17 mouse cellular contexts compared by ENCODE assay signal in the genomic region with DNA sequence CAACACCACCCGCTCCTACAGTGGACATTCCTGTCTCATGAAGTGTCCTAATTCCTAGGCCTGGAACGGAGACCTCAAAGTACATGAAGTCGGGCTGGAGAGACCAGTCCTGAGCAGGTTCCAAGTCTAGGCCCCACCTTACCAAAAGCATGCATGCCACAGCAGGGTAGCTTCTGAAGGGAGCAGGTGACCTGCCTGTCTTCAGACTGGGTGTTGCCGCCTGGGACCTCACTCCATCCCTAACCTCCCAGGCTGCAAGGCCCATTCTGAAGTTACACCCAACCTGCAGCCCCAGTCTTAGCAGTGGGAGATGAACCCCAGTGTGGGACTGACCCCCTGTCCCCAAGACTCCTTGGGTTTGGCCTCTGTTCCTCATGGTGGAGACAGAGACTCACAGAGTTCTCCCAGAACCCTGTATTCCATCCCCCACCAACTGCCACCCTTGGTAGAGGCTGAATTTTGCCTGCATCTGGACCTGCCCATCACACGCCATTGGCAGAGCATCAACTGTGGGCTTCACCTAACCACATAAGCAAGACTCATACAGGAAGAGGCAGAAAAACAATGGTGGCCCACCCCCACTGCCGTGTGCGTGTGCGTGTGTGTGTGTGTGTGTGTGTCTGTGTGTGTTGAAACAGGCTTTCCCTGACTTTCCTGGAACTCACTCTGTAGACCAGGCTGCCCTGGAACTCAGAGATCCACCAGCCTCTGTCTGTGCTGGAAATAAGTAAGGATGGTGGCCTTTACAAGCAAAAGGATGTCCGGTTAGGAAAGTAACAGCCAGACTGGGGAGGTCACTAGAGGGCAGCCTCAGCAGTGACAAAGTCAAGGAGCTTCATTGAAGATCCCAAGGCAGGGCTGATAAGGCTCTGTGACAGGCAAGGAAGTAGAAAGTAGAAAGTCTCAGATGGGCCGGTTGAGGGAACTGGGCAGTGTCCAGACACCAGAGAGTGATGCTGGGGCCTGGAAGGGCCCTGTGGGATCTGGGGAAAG. TPM values are rescaled to one million over a fixed set of nuclear protein-coding genes. Genes with fewer than 3 reads are reported as not detected.
DNase-seq lines count a peak whose midpoint lies in the region; ATAC-seq and TF ChIP-seq lines count a peak whose summit lies in the region.
"Had no signal": no experiment of that assay in that cellular context is flagged by ENCODE, and none has a peak within 500 bp of the region (broad histone marks: within the 10 kb centered on the region; RNA-seq: fewer than 3 reads in every experiment).

No protein-coding gene starts in this region.

- no peak for TF ChIP-seq POLR2A in CH12.LX (IDR thresholded peaks at IDR 0.05; ENCODE audit: low read depth, low read length)
- TF ChIP-seq POLR2A in embryonic fibroblast, embryonic 13.5 days (IDR thresholded peaks at IDR 0.05; ENCODE audit: low read depth, low read length): no peak

- peak in 1 of 2 experiments; percentile 73; a peak in 2 of 4 replicates for TF ChIP-seq CTCF in CH12.LX (conservative IDR thresholded peaks at IDR 0.05 in 1 of 2, IDR thresholded peaks at IDR 0.05 in 1 of 2; ENCODE audit: low read depth in 2 of 2, low read length in 2 of 2)
- no peak for TF ChIP-seq CTCF in embryonic fibroblast, embryonic 13.5 days (IDR thresholded peaks at IDR 0.05; ENCODE audit: borderline replicate concordance, insufficient read depth, low read length)

- no peak overlapping the region for H3K9ac ChIP-seq in CH12.LX (ENCODE audit: insufficient read depth, low read depth)
- H3K9ac ChIP-seq: hindbrain, embryonic 12.5 days; neural tube, embryonic 13.5 days had no signal

- in situ Hi-C loops in CH12.LX (cut with MboI; ENCODE audit: low pct_ligation_motif_present, low pct_unique_long_range_greater_than_20kb, low sequenced_read_pairs): loop anchor here (5.0 to 25.0 kb wide), 3 partner anchors 116 to 421 kb away; no protein-coding TSS in a partner anchor

- H3K27ac ChIP-seq in CH12.LX (ENCODE audit: insufficient read depth, low read depth): no peak overlapping the region
- H3K27ac ChIP-seq in embryonic fibroblast, embryonic 13.5 days (ENCODE audit: insufficient read depth, low read length): peak overlapping the region; percentile 49; the same call in 1 of the 2 replicates
- H3K27ac ChIP-seq: hindbrain, embryonic 12.5 days; neural tube, embryonic 13.5 days had no signal

- dilution Hi-C loops in CH12.LX (cut with MboI; ENCODE audit: extremely low pct_ligation_motif_present, extremely low pct_unique_long_range_greater_than_20kb, low sequenced_read_pairs): no loop called here

- no peak overlapping the region for H3K4me2 ChIP-seq in CH12.LX (ENCODE audit: insufficient read depth, low read depth, poor library complexity, severe bottlenecking)
- H3K4me2 ChIP-seq: heart, embryonic 11.5 days; hindbrain, embryonic 12.5 days; neural tube, embryonic 13.5 days had no signal

- no peaks in the 10 kb centered on the region for H3K79me2 ChIP-seq in CH12.LX (replicated peaks; ENCODE audit: control insufficient read depth, extremely low read depth, insufficient read depth, poor library complexity, severe bottlenecking)

- peak; percentile 29; the same call in 1 of the 2 replicates for ATAC-seq in megakaryocyte progenitor cell, adult 5-6 weeks (replicated peaks; ENCODE audit: poor library complexity)

- peak; percentile 72 for TF ChIP-seq RAD21 in CH12.LX (IDR thresholded peaks at IDR 0.05; ENCODE audit: low read depth, low read length)

- H3K4me1 ChIP-seq in CH12.LX (ENCODE audit: control insufficient read depth in 1 of 2, insufficient read depth in 2 of 2): peaks cover 6 to 29% of the 10 kb centered on the region in 2 experiments
- H3K4me1 ChIP-seq in embryonic fibroblast, embryonic 13.5 days (ENCODE audit: control insufficient read depth, insufficient read depth, low read length): peaks cover 17% of the 10 kb centered on the region

- H3K36me3 ChIP-seq in CH12.LX (replicated peaks in 1 of 2; ENCODE audit: control insufficient read depth in 1 of 2, insufficient read depth in 1 of 2, low read length in 1 of 2): no peaks in the 10 kb centered on the region
- H3K36me3 ChIP-seq: G1E; hindbrain, embryonic 12.5 days; neural tube, embryonic 13.5 days had no signal

- H3K4me3 ChIP-seq in CH12.LX (replicated peaks in 1 of 3; ENCODE audit: low read depth in 2 of 3, low read length in 2 of 3, poor library complexity in 1 of 3): no peak overlapping the region
- H3K4me3 ChIP-seq in embryonic fibroblast, embryonic 13.5 days (ENCODE audit: insufficient read depth, low read length): no peak overlapping the region
- H3K4me3 ChIP-seq: erythroblast, embryonic 14.5 days; hindbrain, embryonic 12.5 days; neural tube, embryonic 13.5 days had no signal

- peaks cover 2% of the 10 kb centered on the region for H3K9me3 ChIP-seq in CH12.LX (replicated peaks; ENCODE audit: low read length)
- H3K9me3 ChIP-seq: G1E; hindbrain, embryonic 12.5 days; neural tube, embryonic 13.5 days had no signal

- H3K27me3 ChIP-seq in CH12.LX (replicated peaks): peaks cover under 1% of the 10 kb centered on the region
- H3K27me3 ChIP-seq: neural tube, embryonic 13.5 days had no signal

- DNase-seq in kidney, postnatal 36 days: peak; percentile 32 to 54
- no peak for DNase-seq in kidney, postnatal 10 days
- peak; percentile 32 for DNase-seq in CH12.LX (ENCODE audit: extremely low read depth)
- DNase-seq in thymus, postnatal 14 days: no peak
- DNase-seq in retina, postnatal 1 day: no peak
- DNase-seq: adrenal gland, adult 8-10 months; midbrain, embryonic 14.5 days; right cerebral cortex, adult 18-20 months had no signal

- TF ChIP-seq EP300 in CH12.LX (IDR thresholded peaks at IDR 0.05; ENCODE audit: low read length): no peak

TF ChIP-seq in CH12.LX, 34 proteins besides CTCF, POLR2A, EP300 and RAD21:
- TF ChIP-seq SMC3 (IDR thresholded peaks at IDR 0.05; ENCODE audit: low read depth, low read length) (peak; percentile 76), HCFC1 (IDR thresholded peaks at IDR 0.05; ENCODE audit: low read depth, low read length) (no peak)

RNA-seq across cellular contexts. Expression of gene Ccdc9b, which starts 3.9 kb away (rescaled TPM):
- total RNA-seq in CH12.LX (2012; rRNA removed): not detected in 2 replicates
- not detected in 2 replicates for total RNA-seq in CH12.LX (2014; rRNA removed)
- polyA plus RNA-seq in CH12.LX (2012; ENCODE audit: insufficient read length, low read depth): not detected in 2 replicates
- 17.9 and 27.9 TPM in 2 replicates for polyA plus RNA-seq in embryonic fibroblast, embryonic 13.5 days (2011; ENCODE audit: insufficient read length, low read depth, missing spikeins)
- 0.07 and 0.25 TPM in 2 replicates for total RNA-seq in megakaryocyte progenitor cell, adult 5-6 weeks (2015)
- total RNA-seq in megakaryocyte progenitor cell, adult 5-6 weeks (2017): 0.42 and 0.47 TPM in 2 replicates
- polyA plus RNA-seq: erythroblast, embryonic 14.5 days; G1E had no signal

RNA-seq across cellular contexts. Expression of gene Phgr1, which starts 6.2 kb away (rescaled TPM):
- total RNA-seq in CH12.LX (2012; rRNA removed) (not detected in 2 replicates), CH12.LX (2014; rRNA removed) (not detected in 2 replicates)
- polyA plus RNA-seq in CH12.LX (2012; ENCODE audit: insufficient read length, low read depth): not detected in 2 replicates
- polyA plus RNA-seq in embryonic fibroblast, embryonic 13.5 days (2011; ENCODE audit: insufficient read length, low read depth, missing spikeins): not detected in 2 replicates
- total RNA-seq in megakaryocyte progenitor cell, adult 5-6 weeks (2015): not detected in 2 replicates
- not detected in 2 replicates for total RNA-seq in megakaryocyte progenitor cell, adult 5-6 weeks (2017)
- total RNA-seq: adrenal gland, adult 8-10 months; G1E; left cerebral cortex, adult 18-20 months had no signal
- polyA plus RNA-seq: erythroblast, embryonic 14.5 days; G1E; heart, embryonic 11.5 days; hindbrain, embryonic 12.5 days; kidney, embryonic 16.5 days; midbrain, embryonic 14.5 days; neural tube, embryonic 13.5 days had no signal

RNA-seq across cellular contexts. Expression of gene Disp2, which starts 13.2 kb away (rescaled TPM):
- not detected in 2 replicates for total RNA-seq in CH12.LX (2012; rRNA removed)
- total RNA-seq in CH12.LX (2014; rRNA removed): not detected in 2 replicates
- polyA plus RNA-seq in CH12.LX (2012; ENCODE audit: insufficient read length, low read depth): not detected in 2 replicates
- 0.07 and 0.11 TPM in 2 replicates for polyA plus RNA-seq in embryonic fibroblast, embryonic 13.5 days (2011; ENCODE audit: insufficient read length, low read depth, missing spikeins)
- total RNA-seq in megakaryocyte progenitor cell, adult 5-6 weeks (2015): not detected in 2 replicates
- total RNA-seq in megakaryocyte progenitor cell, adult 5-6 weeks (2017): not detected in 2 replicates
- polyA plus RNA-seq: erythroblast, embryonic 14.5 days had no signal

RNA-seq across cellular contexts. Expression of gene Inafm2, which starts 20.8 kb away (rescaled TPM):
- total RNA-seq in CH12.LX (2012; rRNA removed) (4.2 and 4.3 TPM in 2 replicates), CH12.LX (2014; rRNA removed) (3.6 TPM in 2 replicates)
- polyA plus RNA-seq in CH12.LX (2012; ENCODE audit: insufficient read length, low read depth): 2.6 and 2.7 TPM in 2 replicates
- 17.3 and 19.0 TPM in 2 replicates for polyA plus RNA-seq in embryonic fibroblast, embryonic 13.5 days (2011; ENCODE audit: insufficient read length, low read depth, missing spikeins)
- 27.9 and 29.6 TPM in 2 replicates for total RNA-seq in megakaryocyte progenitor cell, adult 5-6 weeks (2015)
- total RNA-seq in megakaryocyte progenitor cell, adult 5-6 weeks (2017): 17.9 and 20.3 TPM in 2 replicates

RNA-seq across cellular contexts. Expression of gene Plcb2, which starts 38.1 kb away (rescaled TPM):
- total RNA-seq in CH12.LX (2012; rRNA removed) (6.9 and 7.8 TPM in 2 replicates), CH12.LX (2014; rRNA removed) (5.7 and 6.4 TPM in 2 replicates)
- 18.9 and 22.3 TPM in 2 replicates for polyA plus RNA-seq in CH12.LX (2012; ENCODE audit: insufficient read length, low read depth)
- 0.49 TPM in 1 of 2 replicates, not detected in the other for polyA plus RNA-seq in embryonic fibroblast, embryonic 13.5 days (2011; ENCODE audit: insufficient read length, low read depth, missing spikeins)
- 71.2 and 80.9 TPM in 2 replicates for total RNA-seq in megakaryocyte progenitor cell, adult 5-6 weeks (2015)
- 61.1 and 70.4 TPM in 2 replicates for total RNA-seq in megakaryocyte progenitor cell, adult 5-6 weeks (2017)

Comparison
In these comparisons a context has a peak if more than half of its experiments do, and no peak if none do; other contexts are left out.
1. DNase-seq: peak in kidney, postnatal 36 days (2 of 2) and CH12.LX (single experiment); none in kidney, postnatal 10 days (single experiment), thymus, postnatal 14 days (single experiment) and retina, postnatal 1 day (single experiment).